Mouse (Mus musculus): ENCODE results near the gene Sema3d. TPM values are rescaled to one million over a fixed set of nuclear protein-coding genes. Genes with fewer than 3 reads are reported as not detected.

Sema3d gene
- 0.15 TPM in 1 of 2 replicates, not detected in the other for total RNA-seq (2014; fragmentation: Nextera tagmentation)
- 0.11 TPM in 1 of 2 replicates, not detected in the other for total RNA-seq (2017)
- not detected in 2 replicates for polyA plus RNA-seq (2012)

DNA sequence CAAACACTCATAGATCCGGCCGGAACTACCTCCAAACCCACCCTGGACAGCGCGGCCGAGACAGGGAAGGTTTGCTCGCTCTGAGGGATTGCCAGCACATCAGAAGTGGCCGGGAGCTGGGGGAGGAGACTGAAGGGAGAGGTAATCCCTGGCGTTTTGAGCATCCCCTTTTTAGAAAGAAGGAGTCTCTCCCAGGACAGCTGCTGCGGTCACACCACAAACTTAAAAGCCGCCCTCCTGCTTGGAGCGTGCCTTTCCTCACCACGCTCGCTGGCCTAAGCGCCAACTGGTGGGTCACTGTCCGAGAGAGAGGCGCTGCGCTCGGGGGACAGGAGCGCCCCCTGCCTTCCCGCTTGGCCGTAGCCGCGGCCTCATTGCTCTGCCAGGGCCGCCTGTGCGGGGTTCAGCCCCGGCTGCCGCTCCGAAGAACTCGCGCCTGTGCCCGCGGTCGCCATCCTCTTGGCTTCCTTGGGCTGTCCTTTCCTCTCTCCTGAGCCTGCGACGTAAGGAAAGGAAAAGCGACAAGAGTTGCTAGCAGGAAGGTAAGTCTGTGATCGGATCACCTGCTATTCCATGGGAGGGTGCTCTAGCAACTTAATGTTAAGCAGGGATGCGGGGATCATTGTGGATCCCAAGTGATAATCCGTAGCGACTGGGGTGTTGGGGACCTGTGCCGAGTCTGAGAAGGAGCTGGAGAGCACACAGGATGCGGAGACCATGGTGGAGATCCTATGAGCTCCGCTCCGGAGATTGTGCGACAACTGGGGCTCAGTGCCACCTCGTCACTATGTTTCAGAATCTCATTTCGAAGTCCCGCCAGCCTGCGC is at the start of gene Sema3d:
Gene Sema3d (plus strand): TSS at position 253 of the 827 bp plus-strand sequence.
- no peaks in the 10 kb centered on the region for H3K9me3 ChIP-seq (replicated peaks)
- no peak for TF ChIP-seq CTCF (IDR thresholded peaks at IDR 0.05; ENCODE audit: low read depth, low read length)
- no peak for TF ChIP-seq TAL1 (conservative IDR thresholded peaks at IDR 0.05; ENCODE audit: low read depth, low read length)
- TF ChIP-seq GATA2 (IDR thresholded peaks at IDR 0.05; ENCODE audit: borderline replicate concordance, low read depth, low read length) = no peak
- TF ChIP-seq GATA1 (IDR thresholded peaks at IDR 0.05; ENCODE audit: borderline replicate concordance, low read length) = no peak
- no peak for TF ChIP-seq POLR2AphosphoS5 (IDR thresholded peaks at IDR 0.05; ENCODE audit: insufficient replicate concordance, low read depth, low read length)
- H3K27me3 ChIP-seq (ENCODE audit: insufficient read depth, low read length) = peaks cover 3% of the 10 kb centered on the region; the same call in 1 of the 2 replicates
- DNase-seq (ENCODE audit: low spot score) (no peak), ATAC-seq (ENCODE audit: extremely low read depth, insufficient number of reproducible peaks, low FRiP score, poor library complexity, severe bottlenecking) (no peak)
- H3K4me1 ChIP-seq (ENCODE audit: insufficient read depth, low read depth, low read length) = no peaks in the 10 kb centered on the region
- no peaks in the 10 kb centered on the region for H3K36me3 ChIP-seq (replicated peaks)
- H3K4me3 ChIP-seq (ENCODE audit: low read depth, low read length) = no peak within 1 kb of the TSS

DNA sequence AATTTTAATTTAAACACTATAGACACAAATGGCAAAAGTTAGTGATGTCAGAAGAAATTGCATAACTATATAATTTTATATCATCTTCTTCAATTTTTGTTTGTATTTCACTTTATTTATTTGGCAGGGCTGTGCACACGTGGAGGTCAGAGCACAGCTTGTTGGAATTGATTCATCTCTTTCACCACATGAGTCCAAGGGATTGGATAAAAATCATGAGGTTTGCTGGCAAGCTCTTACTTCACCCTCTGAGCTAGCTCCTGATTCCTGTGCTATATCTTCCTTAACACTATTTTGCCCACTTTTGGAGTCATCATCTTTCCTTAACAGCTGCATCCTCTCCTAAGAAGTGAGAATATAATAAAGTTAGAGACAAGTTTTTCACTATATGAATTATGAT is 5.9 kb upstream of the Sema3d start:
- no peaks in the 10 kb centered on the region for H3K36me3 ChIP-seq (replicated peaks)
- no peaks in the 10 kb centered on the region for H3K27me3 ChIP-seq (ENCODE audit: insufficient read depth, low read length)
- no peak overlapping the region for H3K4me3 ChIP-seq (ENCODE audit: low read depth, low read length)
- DNase-seq (ENCODE audit: low spot score) (no peak), ATAC-seq (ENCODE audit: extremely low read depth, insufficient number of reproducible peaks, low FRiP score, poor library complexity, severe bottlenecking) (no peak)
- H3K4me1 ChIP-seq (ENCODE audit: insufficient read depth, low read depth, low read length) = no peaks in the 10 kb centered on the region
- no peaks in the 10 kb centered on the region for H3K9me3 ChIP-seq (replicated peaks)
- TF ChIP-seq CTCF (IDR thresholded peaks at IDR 0.05; ENCODE audit: low read depth, low read length) (no peak), POLR2AphosphoS5 (IDR thresholded peaks at IDR 0.05; ENCODE audit: insufficient replicate concordance, low read depth, low read length) (no peak), GATA1 (IDR thresholded peaks at IDR 0.05; ENCODE audit: borderline replicate concordance, low read length) (no peak), GATA2 (IDR thresholded peaks at IDR 0.05; ENCODE audit: borderline replicate concordance, low read depth, low read length) (no peak), TAL1 (conservative IDR thresholded peaks at IDR 0.05; ENCODE audit: low read depth, low read length) (no peak)

DNA sequence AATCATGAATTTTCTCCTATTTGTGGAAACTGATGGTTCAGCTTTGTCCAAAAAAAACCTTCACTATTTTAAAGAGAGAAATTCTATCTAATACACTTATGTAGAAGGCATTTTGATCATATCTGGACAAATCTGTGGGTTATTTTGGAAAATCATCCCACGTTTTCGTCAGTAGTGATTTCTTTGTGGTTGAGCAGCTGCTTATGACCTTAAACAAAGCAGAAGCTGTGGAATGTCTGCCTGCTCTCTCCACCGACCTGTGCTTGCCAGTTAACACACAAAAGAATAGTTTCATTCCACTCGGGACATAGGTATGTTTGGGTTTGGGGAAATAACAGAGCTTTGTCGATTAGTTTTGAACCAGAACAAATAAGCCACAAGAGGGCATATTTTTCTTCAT is 4.3 kb upstream of the Sema3d start:
- H3K4me1 ChIP-seq (ENCODE audit: insufficient read depth, low read depth, low read length) = no peaks in the 10 kb centered on the region
- TF ChIP-seq GATA2 (IDR thresholded peaks at IDR 0.05; ENCODE audit: borderline replicate concordance, low read depth, low read length) (no peak), TAL1 (conservative IDR thresholded peaks at IDR 0.05; ENCODE audit: low read depth, low read length) (no peak), CTCF (IDR thresholded peaks at IDR 0.05; ENCODE audit: low read depth, low read length) (no peak), GATA1 (IDR thresholded peaks at IDR 0.05; ENCODE audit: borderline replicate concordance, low read length) (no peak), POLR2AphosphoS5 (IDR thresholded peaks at IDR 0.05; ENCODE audit: insufficient replicate concordance, low read depth, low read length) (no peak)
- H3K4me3 ChIP-seq (ENCODE audit: low read depth, low read length) = no peak overlapping the region
- H3K9me3 ChIP-seq (replicated peaks) = no peaks in the 10 kb centered on the region
- H3K36me3 ChIP-seq (replicated peaks) = no peaks in the 10 kb centered on the region
- ATAC-seq (ENCODE audit: extremely low read depth, insufficient number of reproducible peaks, low FRiP score, poor library complexity, severe bottlenecking) = no peak
- H3K27me3 ChIP-seq (ENCODE audit: insufficient read depth, low read length) = peaks cover 3% of the 10 kb centered on the region; the same call in 1 of the 2 replicates
- no peak for DNase-seq (ENCODE audit: low spot score)

DNA sequence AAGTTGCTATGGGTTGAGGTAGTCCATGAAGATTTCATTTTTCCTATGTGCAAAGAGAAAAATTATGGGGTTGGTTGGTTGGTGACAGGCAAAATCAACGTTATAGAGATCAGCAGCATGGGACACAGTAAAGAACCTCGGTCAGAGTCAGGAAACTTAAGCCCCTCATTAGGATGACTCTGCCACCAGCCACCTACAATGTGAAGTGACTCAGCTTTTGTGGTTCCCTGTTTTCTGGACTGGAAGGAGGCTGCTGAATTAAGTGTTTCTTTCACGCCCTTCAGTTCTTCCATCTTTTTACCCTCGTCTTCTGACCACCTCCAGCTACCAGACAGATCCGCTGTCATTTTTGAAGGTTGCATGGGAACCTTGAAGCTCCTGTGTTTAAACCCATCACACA is 1.2 kb upstream of the Sema3d start:
- TF ChIP-seq GATA1 (IDR thresholded peaks at IDR 0.05; ENCODE audit: borderline replicate concordance, low read length) (no peak), POLR2AphosphoS5 (IDR thresholded peaks at IDR 0.05; ENCODE audit: insufficient replicate concordance, low read depth, low read length) (no peak), TAL1 (conservative IDR thresholded peaks at IDR 0.05; ENCODE audit: low read depth, low read length) (no peak), CTCF (IDR thresholded peaks at IDR 0.05; ENCODE audit: low read depth, low read length) (no peak), GATA2 (IDR thresholded peaks at IDR 0.05; ENCODE audit: borderline replicate concordance, low read depth, low read length) (no peak)
- Histone ChIP-seq H3K9me3 (replicated peaks) (no peaks in the 10 kb centered on the region), H3K36me3 (replicated peaks) (no peaks in the 10 kb centered on the region), H3K4me3 (ENCODE audit: low read depth, low read length) (no peak overlapping the region), H3K27me3 (ENCODE audit: insufficient read depth, low read length) (peaks cover 3% of the 10 kb centered on the region; the same call in 1 of the 2 replicates), H3K4me1 (ENCODE audit: insufficient read depth, low read depth, low read length) (no peaks in the 10 kb centered on the region)
- DNase-seq (ENCODE audit: low spot score) (no peak), ATAC-seq (ENCODE audit: extremely low read depth, insufficient number of reproducible peaks, low FRiP score, poor library complexity, severe bottlenecking) (no peak)

DNA sequence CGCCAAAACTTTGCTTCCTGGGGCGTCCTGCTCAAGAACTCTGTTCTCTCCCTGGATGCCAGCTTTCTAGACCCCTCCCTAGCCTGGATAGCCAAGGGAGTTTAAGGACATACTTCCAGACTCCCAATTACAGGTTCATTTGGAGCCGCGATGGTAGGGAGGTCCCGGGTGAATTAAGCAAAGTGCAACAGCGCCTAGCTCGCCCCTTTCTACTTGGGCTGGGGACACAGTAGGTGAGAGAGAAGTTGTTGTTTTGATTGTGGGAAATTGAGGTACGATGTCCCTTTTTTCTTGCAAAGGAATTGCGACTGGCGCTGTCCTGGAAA is 738 bp downstream of the Sema3d start:
- H3K9me3 ChIP-seq (replicated peaks) = no peaks in the 10 kb centered on the region
- DNase-seq (ENCODE audit: low spot score) (no peak), ATAC-seq (ENCODE audit: extremely low read depth, insufficient number of reproducible peaks, low FRiP score, poor library complexity, severe bottlenecking) (no peak)
- no peaks in the 10 kb centered on the region for H3K4me1 ChIP-seq (ENCODE audit: insufficient read depth, low read depth, low read length)
- TF ChIP-seq GATA2 (IDR thresholded peaks at IDR 0.05; ENCODE audit: borderline replicate concordance, low read depth, low read length) = no peak
- no peak for TF ChIP-seq GATA1 (IDR thresholded peaks at IDR 0.05; ENCODE audit: borderline replicate concordance, low read length)
- TF ChIP-seq CTCF (IDR thresholded peaks at IDR 0.05; ENCODE audit: low read depth, low read length) = no peak
- no peak for TF ChIP-seq TAL1 (conservative IDR thresholded peaks at IDR 0.05; ENCODE audit: low read depth, low read length)
- no peak for TF ChIP-seq POLR2AphosphoS5 (IDR thresholded peaks at IDR 0.05; ENCODE audit: insufficient replicate concordance, low read depth, low read length)
- H3K36me3 ChIP-seq (replicated peaks) = no peaks in the 10 kb centered on the region
- peaks cover 3% of the 10 kb centered on the region; the same call in 1 of the 2 replicates for H3K27me3 ChIP-seq (ENCODE audit: insufficient read depth, low read length)
- no peak overlapping the region for H3K4me3 ChIP-seq (ENCODE audit: low read depth, low read length)

DNA sequence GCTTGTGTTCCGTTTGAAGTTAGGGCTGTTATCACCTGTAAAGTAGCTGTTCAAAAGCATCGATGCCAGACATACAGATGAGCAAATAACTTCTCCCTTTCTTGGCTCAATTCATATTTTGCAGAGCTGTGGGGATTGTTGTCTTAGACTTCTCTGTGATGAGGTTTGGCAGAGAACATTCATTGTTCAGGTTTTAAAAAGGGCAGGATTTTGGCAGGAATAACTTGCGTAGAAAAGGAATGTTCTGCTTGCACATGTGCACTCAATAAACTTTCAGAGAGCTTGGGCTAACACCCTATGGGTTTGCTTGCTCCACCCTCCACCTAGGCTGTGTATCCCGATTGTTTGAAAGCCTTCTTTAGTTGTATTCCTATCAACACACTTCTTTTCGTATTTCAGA is 9.5 kb downstream of the Sema3d start:
- ATAC-seq (ENCODE audit: extremely low read depth, insufficient number of reproducible peaks, low FRiP score, poor library complexity, severe bottlenecking) = no peak
- TF ChIP-seq POLR2AphosphoS5 (IDR thresholded peaks at IDR 0.05; ENCODE audit: insufficient replicate concordance, low read depth, low read length) = no peak
- TF ChIP-seq CTCF (IDR thresholded peaks at IDR 0.05; ENCODE audit: low read depth, low read length) = no peak
- TF ChIP-seq GATA2 (IDR thresholded peaks at IDR 0.05; ENCODE audit: borderline replicate concordance, low read depth, low read length) = no peak
- no peak for TF ChIP-seq GATA1 (IDR thresholded peaks at IDR 0.05; ENCODE audit: borderline replicate concordance, low read length)
- no peak for TF ChIP-seq TAL1 (conservative IDR thresholded peaks at IDR 0.05; ENCODE audit: low read depth, low read length)
- no peaks in the 10 kb centered on the region for H3K4me1 ChIP-seq (ENCODE audit: insufficient read depth, low read depth, low read length)
- no peak overlapping the region for H3K4me3 ChIP-seq (ENCODE audit: low read depth, low read length)
- H3K36me3 ChIP-seq (replicated peaks) = no peaks in the 10 kb centered on the region
- no peaks in the 10 kb centered on the region for H3K9me3 ChIP-seq (replicated peaks)
- DNase-seq (ENCODE audit: low spot score) = no peak
- no peaks in the 10 kb centered on the region for H3K27me3 ChIP-seq (ENCODE audit: insufficient read depth, low read length)
